Mouse (Mus musculus) myocyte (in vitro differentiated cells): ENCODE measurements at regions not wholly inside any gene's neighbourhood (a gene's known extent, or its start where the extent isn't known, plus 50 kb on each side); places are given as distances from the start of the nearest gene placed in this dataset.

Experiments used
- E2F4 ChIP-seq: IDR thresholded peaks from one replicate; pipeline ENCODE4 v1.6.1; 2011; ENCODE audit warnings: mild to moderate bottlenecking, control low read depth, moderate library complexity; ENCODE audit not compliant: insufficient read depth
- POLR2A ChIP-seq: IDR thresholded peaks from one replicate; pipeline ENCODE4 v1.6.1; 2011; ENCODE audit warnings: low read depth, mild to moderate bottlenecking, control low read depth, moderate library complexity; ENCODE audit not compliant: insufficient read length
- REST ChIP-seq: IDR thresholded peaks from one replicate; pipeline ENCODE4 v1.6.1; 2011; ENCODE audit warnings: mild to moderate bottlenecking, control low read depth, moderate library complexity; ENCODE audit not compliant: insufficient read depth, insufficient read length

- no peak for TF ChIP-seq POLR2A
- no peak for TF ChIP-seq REST
- no peak for TF ChIP-seq E2F4
Measured at GRCm38 (mm10) chr14:35990951-35991350, 103.8 kb upstream of the 4930474N05Rik start.
